ENCODE assay signal across 8 mouse cellular contexts in genomic region chr4:44072873-44073441, GRCm38 (mm10). TPM values are rescaled to one million over a fixed set of nuclear protein-coding genes. Genes with fewer than 3 reads are reported as not detected.
DNase-seq lines count a peak whose midpoint lies in the region; ATAC-seq and TF ChIP-seq lines count a peak whose summit lies in the region.

No protein-coding gene starts in this region.

- peak overlapping the region; percentile 85 for H3ac ChIP-seq in C2C12 (ENCODE audit: control insufficient read depth, insufficient read length, low read depth)

- H3K36me3 ChIP-seq in C2C12 (ENCODE audit: control insufficient read depth, insufficient read depth), result no peaks in the 10 kb centered on the region
- no peaks in the 10 kb centered on the region for H3K36me3 ChIP-seq in forebrain, embryonic 11.5 days (ENCODE audit: control insufficient read depth, insufficient read depth, low read length)
- no peaks in the 10 kb centered on the region for H3K36me3 ChIP-seq in liver, embryonic 13.5 days

- H3K4me1 ChIP-seq in cerebellum, adult 2 months (ENCODE audit: control insufficient read depth, insufficient read depth, low read length), result no peaks in the 10 kb centered on the region
- H3K4me1 ChIP-seq in forebrain, embryonic 11.5 days (replicated peaks; ENCODE audit: control insufficient read depth, insufficient read depth, low read length), result peaks cover 9% of the 10 kb centered on the region; the same call in 1 of the 2 replicates
- H3K4me1 ChIP-seq in liver, embryonic 13.5 days (replicated peaks), result peaks cover 57% of the 10 kb centered on the region

- DNase-seq in cerebellum, adult 2 months, result no peak
- no peak for DNase-seq in cerebellum, adult 9-11 months
- no peak for DNase-seq in forebrain, embryonic 11.5 days (ENCODE audit: low spot score)
- no peak for DNase-seq in liver, embryonic 13.5 days
- no peak for DNase-seq in right cerebral cortex, postnatal 36 days (ENCODE audit: low spot score in 2 of 2)
- DNase-seq in ovary, postnatal 36 days (ENCODE audit: low spot score), result no peak
- DNase-seq in layer of hippocampus, postnatal 25 days (ENCODE audit: extremely low spot score in 1 of 2, low spot score in 1 of 2), result no peak

- ATAC-seq in forebrain, embryonic 11.5 days (replicated peaks; ENCODE audit: low FRiP score), result peak; percentile 42; the same call in 1 of the 2 replicates
- ATAC-seq in liver, embryonic 13.5 days (ENCODE audit: low read depth), result peak; percentile 69

- H3K9me3 ChIP-seq in forebrain, embryonic 11.5 days (ENCODE audit: control insufficient read depth, low read length), result no peaks in the 10 kb centered on the region
- no peaks in the 10 kb centered on the region for H3K9me3 ChIP-seq in liver, embryonic 13.5 days (replicated peaks)

- H3K4me3 ChIP-seq in cerebellum, adult 2 months (replicated peaks; ENCODE audit: insufficient read depth, low read depth, low read length), result peak overlapping the region; percentile 65
- peak overlapping the region; percentile 61 for H3K4me3 ChIP-seq in C2C12 (ENCODE audit: insufficient read depth, poor library complexity, severe bottlenecking)
- peak overlapping the region; percentile 86 for H3K4me3 ChIP-seq in forebrain, embryonic 11.5 days (ENCODE audit: low read depth, low read length)
- H3K4me3 ChIP-seq in liver, embryonic 13.5 days (replicated peaks), result peak overlapping the region; percentile 89

- peaks cover 32% of the 10 kb centered on the region for H3K79me2 ChIP-seq in C2C12 (ENCODE audit: control insufficient read depth, insufficient read depth)

- TF ChIP-seq CTCF in cerebellum, adult 2 months (IDR thresholded peaks at IDR 0.05; ENCODE audit: borderline replicate concordance, insufficient read depth, low read depth, low read length), result no peak
- TF ChIP-seq CTCF in C2C12 (IDR thresholded peaks at IDR 0.05; ENCODE audit: control insufficient read depth, insufficient read depth, insufficient read length), result no peak

- 0 out of 2 replicates have a peak overlapping the region, but pooled peaks have one; percentile 4 for H3K27ac ChIP-seq in cerebellum, adult 2 months (ENCODE audit: insufficient read depth, low read length)
- no peak overlapping the region for H3K27ac ChIP-seq in forebrain, embryonic 11.5 days (ENCODE audit: low read depth, low read length)
- H3K27ac ChIP-seq in liver, embryonic 13.5 days, result peak overlapping the region; percentile 88

- peak overlapping the region; percentile 88 for H3K4me2 ChIP-seq in forebrain, embryonic 11.5 days (ENCODE audit: low read depth, low read length, severe bottlenecking)
- peak overlapping the region; percentile 91 for H3K4me2 ChIP-seq in liver, embryonic 13.5 days

- 10% methylated on average over 9 of the region's 9 CpGs for WGBS in cerebellum, adult 2 months
- 9% methylated on average over 9 of the region's 9 CpGs for WGBS in forebrain, embryonic 11.5 days
- WGBS in liver, embryonic 13.5 days (ENCODE audit: insufficient replicate concordance), result 10% methylated on average over 9 of the region's 9 CpGs

- TF ChIP-seq POLR2A in cerebellum, adult 2 months (IDR thresholded peaks at IDR 0.05; ENCODE audit: borderline replicate concordance, insufficient read depth, low read length), result no peak

- no peaks in the 10 kb centered on the region for H3K27me3 ChIP-seq in cerebellum, adult 2 months (ENCODE audit: control insufficient read depth, insufficient read depth, low read length)
- H3K27me3 ChIP-seq in C2C12 (ENCODE audit: control insufficient read depth, insufficient read depth, insufficient read length), result no peaks in the 10 kb centered on the region
- H3K27me3 ChIP-seq in forebrain, embryonic 11.5 days (ENCODE audit: control insufficient read depth, insufficient read depth, low read length), result no peaks in the 10 kb centered on the region
- H3K27me3 ChIP-seq in liver, embryonic 13.5 days, result no peaks in the 10 kb centered on the region

- peaks cover 9% of the 10 kb centered on the region for H3K79me3 ChIP-seq in C2C12 (ENCODE audit: low read depth)

- peak overlapping the region; percentile 84 for H3K9ac ChIP-seq in forebrain, embryonic 11.5 days (ENCODE audit: low read length)
- H3K9ac ChIP-seq in liver, embryonic 13.5 days, result peak overlapping the region; percentile 90

TF ChIP-seq in C2C12, 6 proteins besides CTCF, POLR2A, EP300 and RAD21:
- TF ChIP-seq FOSL1 (IDR thresholded peaks at IDR 0.05; ENCODE audit: insufficient read depth, low read length, poor library complexity, severe bottlenecking) (no peak), MYOG (IDR thresholded peaks at IDR 0.05; ENCODE audit: control insufficient read depth, extremely low read depth, insufficient read length) (no peak), MAX (IDR thresholded peaks at IDR 0.05) (no peak), USF1 (IDR thresholded peaks at IDR 0.05; ENCODE audit: low read depth) (no peak), MYOD1 (IDR thresholded peaks at IDR 0.05; ENCODE audit: control insufficient read depth, insufficient read length, low read depth) (no peak), CEBPB (IDR thresholded peaks at IDR 0.05; ENCODE audit: low read depth) (no peak)

RNA-seq across cellular contexts. Expression of gene Gne, which starts 11.0 kb away (rescaled TPM):
- polyA plus RNA-seq in cerebellum, adult 2 months (2012; rRNA removed), result 21.7 and 23.3 TPM in 2 replicates
- polyA plus RNA-seq in C2C12 (2012; fragmentation: generic; extraction: Trizol), result 15.1 TPM
- polyA plus RNA-seq in forebrain, embryonic 11.5 days (2014; fragmentation: Nextera tagmentation; extraction: Ambion mirVana), result 18.8 and 20.8 TPM in 2 replicates
- 26.2 and 32.1 TPM in 2 replicates for polyA plus RNA-seq in liver, embryonic 13.5 days (2015; fragmentation: Nextera tagmentation; extraction: Ambion mirVana)
- total RNA-seq in layer of hippocampus, postnatal 25 days (2021), result 10 to 100 TPM; 46.3 to 47.5 TPM
